Mouse (Mus musculus) thymus, adult 2 months (tissue): ENCODE results near the gene Snap91. TPM values are rescaled to one million over a fixed set of nuclear protein-coding genes. Genes with fewer than 3 reads are reported as not detected.

Experiments used
- DNase-seq: peaks from one replicate; pipeline ENCODE4 v3.0.0; 2021
- H3K27ac ChIP-seq: fragments of 200-500 bp; 2 replicates; pipeline ENCODE4 v1.5.1; 2012; ENCODE audit warnings: low read length, control low read depth; ENCODE audit not compliant: control insufficient read depth, insufficient read depth
- H3K27me3 ChIP-seq: fragments of 200-500 bp; 2 replicates; pipeline ENCODE4 v1.6.1; 2012; ENCODE audit warnings: mild to moderate bottlenecking, low read length, moderate library complexity, mixed read lengths; ENCODE audit not compliant: control insufficient read depth, insufficient read depth
- H3K36me3 ChIP-seq: fragments of 200-500 bp; 2 replicates; pipeline ENCODE4 v1.6.1; 2012; ENCODE audit warnings: mild to moderate bottlenecking, low read length, moderate library complexity; ENCODE audit not compliant: control insufficient read depth, insufficient read depth
- H3K4me1 ChIP-seq: fragments of 200-500 bp; replicated peaks from 2 replicates; pipeline ENCODE4 v1.6.1; 2012; ENCODE audit warnings: low read length; ENCODE audit not compliant: control insufficient read depth, insufficient read depth
- H3K4me3 ChIP-seq: fragments of 200-500 bp; 2 replicates; pipeline ENCODE4 v1.5.1; 2012; ENCODE audit warnings: mild to moderate bottlenecking, low read length, control low read depth, moderate library complexity; ENCODE audit not compliant: control insufficient read depth, insufficient read depth
- CTCF ChIP-seq: fragments of 200-500 bp; IDR thresholded peaks from 2 replicates; pipeline ENCODE4 v1.5.1; 2012; ENCODE audit warnings: mild to moderate bottlenecking, control low read depth, low read length, moderate library complexity, borderline replicate concordance; ENCODE audit not compliant: control insufficient read depth, poor library complexity, insufficient read depth; ENCODE audit errors: extremely low read depth
- POLR2A ChIP-seq: fragments of 200-500 bp; IDR thresholded peaks from 2 replicates; pipeline ENCODE4 v1.6.1; 2012; ENCODE audit warnings: mild to moderate bottlenecking, low read length, control low read depth, moderate library complexity; ENCODE audit not compliant: control insufficient read depth, poor library complexity, insufficient read depth; ENCODE audit errors: extremely low read depth
- WGBS: fragments of 180-500 bp; shearing (Covaris S2); methylation state at CpG from one replicate; pipeline ENCODE4 v1.1.7; 2018; 5-methylcytosine and 5-hydroxymethylcytosine counted together
- polyA plus RNA-seq: library from polyadenylated mRNA; depleted of rRNA; stranded (reverse); fragments of >200 nt; gene quantifications from 2 replicates; pipeline ENCODE4 v1.2.3, GENCODE M21; 2012

Snap91 gene
- polyA plus RNA-seq, 1 experiment, result 6.0 TPM

GRCm38 (mm10) chr9:86817673-86818072 lies 62.8 kb downstream of the Snap91 start:
- Histone ChIP-seq H3K27me3 (no peaks in the 10 kb centered on the region), H3K27ac (no peak overlapping the region), H3K4me3 (no peak overlapping the region), H3K4me1 (no peaks in the 10 kb centered on the region), H3K36me3 (no peaks in the 10 kb centered on the region)
- no peak for DNase-seq
- TF ChIP-seq POLR2A, result no peak
- no peak for TF ChIP-seq CTCF
- WGBS, result 74% methylated on average over 4 of the region's 4 CpGs

DNA sequence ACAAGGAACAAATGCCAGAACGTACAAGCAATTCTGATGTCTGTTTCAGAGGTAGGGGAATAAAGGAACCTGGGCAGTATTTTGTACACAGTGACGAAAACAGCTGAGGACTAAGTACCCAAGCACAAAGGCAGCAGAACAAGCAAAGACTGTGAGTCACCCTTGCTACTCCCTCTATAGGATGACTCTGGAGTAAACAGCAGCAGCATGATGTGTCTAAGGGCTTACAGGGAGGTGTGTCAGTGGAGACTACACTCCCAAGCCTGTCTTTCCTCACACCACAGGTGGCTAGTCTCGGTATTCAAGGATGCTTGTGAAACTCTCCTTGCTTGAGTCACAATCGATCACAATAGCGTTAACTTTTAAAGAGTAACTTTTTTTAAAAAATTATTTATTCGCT lies 66.1 kb downstream of the Snap91 start:
- H3K36me3 ChIP-seq, result no peaks in the 10 kb centered on the region

DNA sequence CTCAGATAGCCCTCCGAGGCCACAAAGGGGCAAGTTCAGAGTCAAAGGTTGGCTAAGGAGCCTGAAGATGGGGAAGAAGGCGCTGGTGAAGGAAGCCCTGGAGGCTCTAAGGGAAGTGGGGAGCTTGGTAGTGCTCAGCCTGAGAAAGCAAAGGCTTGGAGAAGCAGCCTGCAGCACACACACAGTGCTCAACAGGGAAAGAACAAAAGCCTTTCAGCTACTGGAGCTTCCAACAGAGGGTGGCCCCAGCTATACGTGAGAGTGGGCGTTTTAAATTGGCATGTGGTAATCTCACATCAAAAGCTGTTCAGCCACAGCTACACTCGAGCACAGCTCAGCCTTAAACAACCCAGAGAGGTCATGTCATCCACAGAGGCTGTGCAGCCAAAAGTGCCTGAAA lies 67.1 kb downstream of the Snap91 start:
- no peak for TF ChIP-seq CTCF
- no peak for TF ChIP-seq POLR2A
- DNase-seq, result no peak
- 68% methylated on average over 5 of the region's 5 CpGs for WGBS
- Histone ChIP-seq H3K36me3 (no peaks in the 10 kb centered on the region), H3K27ac (no peak overlapping the region), H3K4me3 (no peak overlapping the region), H3K4me1 (no peaks in the 10 kb centered on the region), H3K27me3 (no peaks in the 10 kb centered on the region)

More for the DNA sequence above, 66.1 kb downstream of the Snap91 start:
- no peak for DNase-seq
- Histone ChIP-seq H3K4me3 (no peak overlapping the region), H3K4me1 (no peaks in the 10 kb centered on the region), H3K27me3 (no peaks in the 10 kb centered on the region), H3K27ac (no peak overlapping the region)
- WGBS, result 83% methylated on average over 6 of the region's 6 CpGs
- TF ChIP-seq CTCF (no peak), POLR2A (no peak)

- TF ChIP-seq POLR2A (no peak), CTCF (no peak)
- 60% methylated on average over 5 of the region's 5 CpGs for WGBS
These were observed 69.7 kb downstream of the Snap91 start for GRCm38 (mm10) chr9:86810696-86811232.

GRCm38 (mm10) chr9:86810213-86810612 lies 70.2 kb downstream of the Snap91 start:
- Histone ChIP-seq H3K27me3 (no peaks in the 10 kb centered on the region), H3K27ac (no peak overlapping the region), H3K4me1 (no peaks in the 10 kb centered on the region), H3K4me3 (no peak overlapping the region), H3K36me3 (no peaks in the 10 kb centered on the region)
- TF ChIP-seq POLR2A, result no peak
- TF ChIP-seq CTCF, result no peak
- 84% methylated on average over 3 of the region's 3 CpGs for WGBS
- DNase-seq, result no peak

More at GRCm38 (mm10) chr9:86810696-86811232, 69.7 kb downstream of the Snap91 start:
- no peak for DNase-seq
- no peak overlapping the region for H3K27ac ChIP-seq
- no peaks in the 10 kb centered on the region for H3K4me1 ChIP-seq
- H3K36me3 ChIP-seq, result no peaks in the 10 kb centered on the region
- H3K4me3 ChIP-seq, result no peak overlapping the region
- no peaks in the 10 kb centered on the region for H3K27me3 ChIP-seq

GRCm38 (mm10) chr9:86800600-86801163 lies 79.8 kb downstream of the Snap91 start:
- no peak overlapping the region for H3K27ac ChIP-seq
- H3K4me3 ChIP-seq, result no peak overlapping the region
- 41% methylated on average over 3 of the region's 3 CpGs for WGBS
- no peaks in the 10 kb centered on the region for H3K36me3 ChIP-seq
- no peaks in the 10 kb centered on the region for H3K27me3 ChIP-seq
- peak; percentile 7 for DNase-seq
- no peaks in the 10 kb centered on the region for H3K4me1 ChIP-seq
- TF ChIP-seq CTCF (no peak), POLR2A (no peak)

- Histone ChIP-seq H3K27me3 (no peaks in the 10 kb centered on the region), H3K27ac (no peak overlapping the region), H3K4me3 (no peak overlapping the region), H3K4me1 (no peaks in the 10 kb centered on the region), H3K36me3 (no peaks in the 10 kb centered on the region)
- TF ChIP-seq POLR2A (no peak), CTCF (no peak)
- 90% methylated on average over 7 of the region's 7 CpGs for WGBS
- no peak for DNase-seq
These were observed 81.4 kb downstream of the Snap91 start for GRCm38 (mm10) chr9:86799099-86799498.
